Mouse (Mus musculus) limb, embryonic 15.5 days (tissue): Measurements from ENCODE around the gene Bag3. TPM values are rescaled to one million over a fixed set of nuclear protein-coding genes. Genes with fewer than 3 reads are reported as not detected.
A peak's percentile ranks its signal among the peaks of the same experiment; 100 is the strongest.

ENCODE experiments used
- ATAC-seq: fragments of 200-750 bp; cut with Nextera tagmentation; 2 replicates; pipeline ENCODE4 v1.8.0; 2017; ENCODE audit warnings: low read depth, moderate TSS enrichment; ENCODE audit not compliant: insufficient number of reproducible peaks, low FRiP score, low TSS enrichment
- H3K27ac ChIP-seq: fragments of 300-500 bp; sonication (generic); 2 replicates; pipeline ENCODE4 v1.5.1; 2015; ENCODE audit warnings: moderate library complexity, mild to moderate bottlenecking, inconsistent platforms
- H3K27me3 ChIP-seq: fragments of 300-500 bp; sonication (generic); 2 replicates; pipeline ENCODE4 v1.6.1; 2015; ENCODE audit warnings: inconsistent platforms
- H3K36me3 ChIP-seq: fragments of 300-500 bp; sonication (generic); 2 replicates; pipeline ENCODE4 v1.6.1; 2015; ENCODE audit warnings: inconsistent platforms
- H3K4me1 ChIP-seq: fragments of 300-500 bp; sonication (generic); 2 replicates; pipeline ENCODE4 v1.6.1; 2015; ENCODE audit warnings: inconsistent platforms
- H3K4me2 ChIP-seq: fragments of 300-500 bp; sonication (generic); 2 replicates; pipeline ENCODE4 v1.6.1; 2015; ENCODE audit warnings: mild to moderate bottlenecking, inconsistent platforms
- H3K4me3 ChIP-seq: fragments of 300-500 bp; sonication (generic); 2 replicates; pipeline ENCODE4 v1.5.1; 2015; ENCODE audit warnings: mild to moderate bottlenecking, inconsistent platforms
- H3K9ac ChIP-seq: fragments of 300-500 bp; sonication (generic); 2 replicates; pipeline ENCODE4 v1.6.1; 2015; ENCODE audit warnings: inconsistent platforms
- H3K9me3 ChIP-seq: fragments of 300-500 bp; sonication (generic); 2 replicates; pipeline ENCODE4 v1.6.1; 2016; ENCODE audit warnings: inconsistent platforms
- WGBS: fragments of 180-500 bp; shearing (Covaris S2); methylation state at CpG from one replicate; pipeline ENCODE4 v1.1.7; 2015; 5-methylcytosine and 5-hydroxymethylcytosine counted together
- polyA plus RNA-seq: library from polyadenylated mRNA; unstranded; fragments of >200 nt; fragmentation: Nextera tagmentation; extraction: Ambion mirVana; gene quantifications from 2 replicates; pipeline ENCODE4 v1.2.1, GENCODE M21; 2015

Bag3 gene
- 21.8 and 23.0 TPM in 2 replicates for polyA plus RNA-seq

DNA sequence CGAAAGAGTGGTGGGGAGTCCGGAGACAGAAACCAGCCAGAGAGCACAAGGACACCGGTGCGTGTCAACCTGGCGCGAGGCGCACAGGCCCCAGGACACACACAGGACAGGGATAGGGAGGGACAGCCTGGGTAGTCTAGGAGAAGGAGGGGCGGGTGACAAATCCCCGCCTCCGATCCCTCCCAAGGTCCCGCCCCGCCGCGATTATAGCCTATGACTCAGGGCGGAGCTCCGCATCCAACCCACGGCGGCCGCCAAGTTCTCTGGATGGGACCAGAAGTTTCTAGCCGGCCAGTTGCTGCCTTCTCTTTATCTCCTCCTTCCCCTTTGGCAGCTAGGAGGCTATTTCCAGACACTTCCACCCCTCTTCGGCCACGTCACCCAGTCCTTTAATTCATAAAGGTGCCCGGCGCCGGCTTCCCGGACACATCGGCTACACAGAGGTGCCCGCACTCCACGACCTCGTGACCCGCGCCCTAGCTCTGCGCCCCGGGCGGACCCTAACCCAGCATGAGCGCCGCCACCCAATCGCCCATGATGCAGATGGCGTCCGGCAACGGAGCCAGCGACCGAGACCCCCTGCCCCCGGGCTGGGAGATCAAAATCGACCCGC lies at the start of gene Bag3:
TSS of gene Bag3 (plus strand) at position 268 of the 613 bp plus-strand sequence.
- Histone ChIP-seq H3K4me2 (peak within 1 kb of the TSS; percentile 57), H3K27me3 (no peaks in the 10 kb centered on the region), H3K9ac (peak within 1 kb of the TSS; percentile 78), H3K9me3 (no peaks in the 10 kb centered on the region), H3K27ac (peak within 1 kb of the TSS; percentile 91), H3K36me3 (no peaks in the 10 kb centered on the region), H3K4me1 (peaks cover 22% of the 10 kb centered on the region; the same call in 1 of the 2 replicates), H3K4me3 (peak within 1 kb of the TSS; percentile 69)
- under 1% methylated on average over 43 of the region's 46 CpGs for WGBS
- peak; percentile 90 for ATAC-seq

DNA sequence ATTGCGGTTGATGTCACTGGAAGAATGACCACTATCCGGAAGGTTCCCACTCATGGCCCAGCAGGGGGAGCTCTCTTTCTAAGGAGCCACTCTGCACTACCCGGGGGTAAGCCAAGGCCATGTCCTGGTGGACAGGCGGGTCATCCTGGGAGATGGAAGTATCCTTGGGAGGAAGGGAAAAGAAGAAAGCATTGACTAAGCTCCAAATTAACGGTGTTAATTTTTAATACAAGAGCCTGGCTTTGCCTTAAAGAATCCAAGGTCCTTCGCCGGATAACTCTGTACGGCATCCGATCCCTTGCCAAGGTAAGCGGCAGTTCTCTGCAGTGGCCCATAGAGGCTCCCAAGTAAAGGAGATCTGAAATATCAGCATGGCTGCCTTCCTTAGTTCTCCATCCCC lies 49.1 kb upstream of the Bag3 start:
- Histone ChIP-seq H3K4me3 (0 out of 2 replicates have a peak overlapping the region, but pooled peaks have one; percentile 8), H3K27me3 (no peaks in the 10 kb centered on the region), H3K4me2 (no peak overlapping the region), H3K27ac (no peak overlapping the region), H3K4me1 (no peaks in the 10 kb centered on the region), H3K9ac (no peak overlapping the region), H3K36me3 (no peaks in the 10 kb centered on the region), H3K9me3 (no peaks in the 10 kb centered on the region)
- no peak for ATAC-seq
- WGBS = 32% methylated on average over 10 of the region's 10 CpGs

DNA sequence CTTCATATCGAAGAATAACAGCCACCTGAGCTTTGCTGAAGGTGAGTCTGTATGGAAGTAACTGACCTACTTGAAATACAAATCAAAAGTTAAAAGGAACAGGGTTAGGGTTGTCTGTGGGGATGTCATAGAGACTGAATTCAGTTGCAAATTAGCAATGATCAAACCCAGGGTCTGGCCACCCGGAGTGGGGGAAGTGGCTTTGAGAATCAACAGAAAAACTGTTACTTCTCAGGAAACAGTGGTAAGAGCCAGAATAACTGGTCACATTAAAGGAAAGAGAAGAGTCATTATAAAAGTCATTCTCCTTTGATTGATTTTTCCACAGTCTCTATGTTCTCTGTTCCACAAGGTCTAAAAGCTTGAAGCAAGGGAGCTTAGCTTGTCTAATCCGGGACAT lies 34.4 kb upstream of the Bag3 start:
- Histone ChIP-seq H3K36me3 (no peaks in the 10 kb centered on the region), H3K4me3 (no peak overlapping the region), H3K4me2 (no peak overlapping the region), H3K4me1 (no peaks in the 10 kb centered on the region), H3K27ac (no peak overlapping the region), H3K9ac (no peak overlapping the region), H3K27me3 (no peaks in the 10 kb centered on the region), H3K9me3 (no peaks in the 10 kb centered on the region)
- 94% methylated on average over 3 of the region's 3 CpGs for WGBS
- no peak for ATAC-seq

DNA sequence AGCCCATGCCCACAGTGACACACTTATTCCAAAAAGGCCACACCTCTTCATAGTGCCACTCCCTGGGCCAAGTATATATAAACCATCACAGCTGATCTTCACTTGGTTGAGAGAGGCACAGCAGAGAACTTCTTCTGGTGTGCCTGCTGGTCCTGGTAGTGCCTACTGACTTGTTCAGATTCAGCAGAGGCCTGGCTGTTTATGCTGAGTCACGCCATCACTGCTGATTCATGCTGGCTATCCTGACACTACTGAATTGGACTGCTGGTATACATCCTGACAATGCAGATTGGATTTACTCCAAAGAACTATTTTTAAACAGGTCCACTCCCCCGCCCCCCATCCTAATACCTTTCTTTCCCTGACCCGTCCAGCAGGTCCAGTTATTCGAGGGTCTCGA lies 28.9 kb upstream of the Bag3 start:
- 88% methylated on average over 5 of the region's 5 CpGs for WGBS
- no peak overlapping the region for H3K4me3 ChIP-seq
- no peak overlapping the region for H3K27ac ChIP-seq
- no peak overlapping the region for H3K9ac ChIP-seq
- no peaks in the 10 kb centered on the region for H3K4me1 ChIP-seq
- H3K9me3 ChIP-seq = no peaks in the 10 kb centered on the region
- no peaks in the 10 kb centered on the region for H3K36me3 ChIP-seq
- H3K27me3 ChIP-seq = no peaks in the 10 kb centered on the region
- ATAC-seq = no peak
- no peak overlapping the region for H3K4me2 ChIP-seq

DNA sequence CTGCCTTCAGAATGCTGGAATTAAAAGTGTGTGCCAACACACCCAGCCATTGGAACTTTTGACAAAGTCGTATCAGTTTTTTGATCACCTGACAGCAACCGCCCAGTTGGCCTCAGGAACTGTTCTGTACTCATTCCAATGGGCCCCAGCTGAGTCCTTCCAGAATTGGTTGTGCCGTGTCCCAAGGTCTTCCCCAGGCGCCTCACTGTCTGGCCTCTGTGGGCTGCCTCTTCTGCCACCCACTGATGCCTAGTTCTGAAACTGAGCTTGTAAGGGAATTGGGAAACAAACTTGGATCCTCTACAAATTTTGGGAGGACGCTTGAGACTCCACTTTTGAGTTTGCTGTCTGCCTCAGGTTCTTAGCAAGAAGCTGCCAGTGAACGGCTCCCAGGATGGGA lies 23.6 kb upstream of the Bag3 start:
- no peaks in the 10 kb centered on the region for H3K27me3 ChIP-seq
- H3K4me3 ChIP-seq = no peak overlapping the region
- WGBS = 66% methylated on average over 6 of the region's 6 CpGs
- no peak overlapping the region for H3K9ac ChIP-seq
- no peaks in the 10 kb centered on the region for H3K9me3 ChIP-seq
- H3K36me3 ChIP-seq = no peaks in the 10 kb centered on the region
- no peak overlapping the region for H3K27ac ChIP-seq
- no peak overlapping the region for H3K4me2 ChIP-seq
- no peak for ATAC-seq
- H3K4me1 ChIP-seq = no peaks in the 10 kb centered on the region

DNA sequence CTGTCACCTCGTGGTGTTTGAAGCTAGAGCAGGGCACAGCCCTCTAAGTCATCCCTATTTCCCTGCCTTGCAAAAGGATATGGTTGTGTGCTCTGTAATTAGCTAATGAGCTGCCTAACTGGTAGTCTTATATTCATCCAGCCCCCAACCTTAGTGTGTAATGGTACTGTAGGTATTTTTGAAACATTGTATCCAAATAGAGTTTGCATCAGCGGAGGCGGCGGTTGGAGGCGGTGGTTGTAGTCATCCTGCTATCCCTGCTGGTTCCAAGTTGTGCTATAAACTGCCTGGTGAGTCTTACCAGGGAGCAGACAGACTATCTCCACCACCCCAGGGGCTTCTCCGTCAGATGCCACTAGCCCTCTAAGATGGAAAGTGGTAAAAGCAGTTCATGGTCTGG lies 19.3 kb upstream of the Bag3 start:
- WGBS = 81% methylated on average over 6 of the region's 6 CpGs
- Histone ChIP-seq H3K4me3 (no peak overlapping the region), H3K4me1 (no peaks in the 10 kb centered on the region), H3K9ac (no peak overlapping the region), H3K27ac (no peak overlapping the region), H3K4me2 (no peak overlapping the region), H3K27me3 (no peaks in the 10 kb centered on the region), H3K36me3 (no peaks in the 10 kb centered on the region), H3K9me3 (no peaks in the 10 kb centered on the region)
- ATAC-seq = no peak

DNA sequence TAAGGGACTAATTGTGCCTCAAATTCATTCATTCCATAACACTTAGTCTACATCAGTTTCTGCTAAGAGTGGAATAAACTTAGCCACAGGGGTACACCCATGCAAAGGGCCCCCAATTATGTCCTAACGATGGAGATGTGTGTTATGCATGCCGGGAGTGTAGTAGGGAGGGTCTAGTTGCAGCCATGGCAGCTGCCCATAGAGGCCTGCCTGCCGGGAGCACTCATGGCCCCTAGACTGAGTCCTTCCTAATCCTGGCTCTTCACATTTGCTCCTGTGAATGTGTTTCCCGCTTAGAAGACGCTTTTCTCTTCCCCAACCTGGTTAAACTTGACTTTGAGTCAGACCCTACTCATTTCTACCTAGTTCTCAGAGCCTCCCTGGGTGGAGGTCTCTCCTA lies 11.5 kb upstream of the Bag3 start:
- no peaks in the 10 kb centered on the region for H3K9me3 ChIP-seq
- H3K36me3 ChIP-seq = no peaks in the 10 kb centered on the region
- no peak overlapping the region for H3K4me3 ChIP-seq
- H3K9ac ChIP-seq = no peak overlapping the region
- peaks cover 6% of the 10 kb centered on the region; the same call in 1 of the 2 replicates for H3K4me1 ChIP-seq
- H3K27ac ChIP-seq = no peak overlapping the region
- no peak overlapping the region for H3K4me2 ChIP-seq
- 79% methylated on average over 5 of the region's 5 CpGs for WGBS
- no peaks in the 10 kb centered on the region for H3K27me3 ChIP-seq
- ATAC-seq = no peak

DNA sequence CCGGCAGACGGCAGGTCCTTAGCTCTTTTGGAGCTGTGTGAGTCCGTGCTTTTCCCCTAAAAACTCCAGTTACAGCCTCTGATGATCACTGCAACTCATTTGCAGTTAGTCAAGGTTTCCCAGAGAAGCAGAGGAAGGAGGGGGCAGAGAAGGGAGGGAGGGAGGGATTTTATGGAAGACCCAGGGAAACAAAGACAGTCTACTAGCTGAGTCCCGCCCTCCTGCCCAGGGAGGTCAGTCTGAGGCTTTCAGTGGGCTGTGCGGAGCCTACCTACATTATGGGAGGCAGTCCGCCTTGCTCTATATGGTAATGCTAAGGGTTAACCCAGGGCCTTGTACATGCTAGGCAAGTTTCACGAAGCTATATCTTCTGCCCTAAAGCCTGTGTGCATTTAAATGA lies 9.9 kb upstream of the Bag3 start:
- peaks cover 6% of the 10 kb centered on the region; the same call in 1 of the 2 replicates for H3K4me1 ChIP-seq
- no peaks in the 10 kb centered on the region for H3K9me3 ChIP-seq
- no peak overlapping the region for H3K27ac ChIP-seq
- no peaks in the 10 kb centered on the region for H3K36me3 ChIP-seq
- H3K4me3 ChIP-seq = no peak overlapping the region
- H3K27me3 ChIP-seq = no peaks in the 10 kb centered on the region
- 37% methylated on average over 7 of the region's 7 CpGs for WGBS
- no peak overlapping the region for H3K4me2 ChIP-seq
- H3K9ac ChIP-seq = no peak overlapping the region
- ATAC-seq = no peak

DNA sequence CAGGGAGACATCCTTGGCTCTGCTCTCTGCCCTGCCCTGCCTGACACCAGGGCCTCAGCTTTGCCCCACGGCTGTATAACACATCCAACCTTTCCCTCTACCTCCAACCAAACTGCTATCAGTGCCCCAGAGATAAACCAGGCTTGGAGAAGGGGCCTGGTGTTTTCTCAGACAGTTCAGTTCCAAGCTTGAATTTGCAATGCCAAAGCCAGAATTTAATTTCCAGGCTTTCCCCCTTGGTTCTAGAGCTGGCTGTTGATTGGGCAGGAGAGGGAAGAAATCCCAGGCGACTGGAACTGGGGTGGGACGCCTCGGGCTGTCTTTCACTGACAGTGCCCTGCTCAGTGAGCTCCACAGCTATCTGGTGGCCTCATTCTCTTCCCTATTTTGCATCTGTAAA lies 9.1 kb upstream of the Bag3 start:
- WGBS = 55% methylated on average over 4 of the region's 4 CpGs

DNA sequence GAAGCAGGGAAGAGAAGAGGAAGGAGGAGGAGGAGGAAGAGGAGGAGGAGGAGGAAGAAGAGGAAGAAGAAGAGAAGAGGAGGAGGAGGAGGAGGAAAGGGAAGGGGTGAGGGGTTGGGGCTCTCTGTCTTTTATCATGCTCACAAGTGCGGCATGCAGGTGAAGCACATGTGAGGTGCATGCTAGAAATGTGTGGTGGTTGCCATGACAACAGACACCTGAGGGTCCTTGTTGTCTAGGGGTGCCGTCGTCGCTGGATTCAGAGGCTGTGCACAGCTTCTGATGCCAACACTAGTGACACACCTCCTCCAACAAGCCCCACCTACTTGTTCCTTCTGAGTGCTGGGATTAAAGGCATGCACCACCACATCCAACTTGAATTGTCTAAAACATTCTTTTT lies 7.1 kb upstream of the Bag3 start:
- 39% methylated on average over 4 of the region's 4 CpGs for WGBS
- no peaks in the 10 kb centered on the region for H3K27me3 ChIP-seq
- H3K9me3 ChIP-seq = no peaks in the 10 kb centered on the region
- no peak overlapping the region for H3K4me3 ChIP-seq
- peaks cover 11% of the 10 kb centered on the region; the same call in 1 of the 2 replicates for H3K4me1 ChIP-seq
- no peaks in the 10 kb centered on the region for H3K36me3 ChIP-seq
- H3K9ac ChIP-seq = no peak overlapping the region
- no peak overlapping the region for H3K4me2 ChIP-seq
- no peak for ATAC-seq
- no peak overlapping the region for H3K27ac ChIP-seq

More for the DNA sequence above, 9.1 kb upstream of the Bag3 start:
- Histone ChIP-seq H3K4me3 (no peak overlapping the region), H3K4me2 (no peak overlapping the region), H3K27ac (no peak overlapping the region), H3K9ac (no peak overlapping the region), H3K36me3 (no peaks in the 10 kb centered on the region), H3K27me3 (no peaks in the 10 kb centered on the region), H3K4me1 (peaks cover 8% of the 10 kb centered on the region; the same call in 1 of the 2 replicates), H3K9me3 (no peaks in the 10 kb centered on the region)
- ATAC-seq = no peak

DNA sequence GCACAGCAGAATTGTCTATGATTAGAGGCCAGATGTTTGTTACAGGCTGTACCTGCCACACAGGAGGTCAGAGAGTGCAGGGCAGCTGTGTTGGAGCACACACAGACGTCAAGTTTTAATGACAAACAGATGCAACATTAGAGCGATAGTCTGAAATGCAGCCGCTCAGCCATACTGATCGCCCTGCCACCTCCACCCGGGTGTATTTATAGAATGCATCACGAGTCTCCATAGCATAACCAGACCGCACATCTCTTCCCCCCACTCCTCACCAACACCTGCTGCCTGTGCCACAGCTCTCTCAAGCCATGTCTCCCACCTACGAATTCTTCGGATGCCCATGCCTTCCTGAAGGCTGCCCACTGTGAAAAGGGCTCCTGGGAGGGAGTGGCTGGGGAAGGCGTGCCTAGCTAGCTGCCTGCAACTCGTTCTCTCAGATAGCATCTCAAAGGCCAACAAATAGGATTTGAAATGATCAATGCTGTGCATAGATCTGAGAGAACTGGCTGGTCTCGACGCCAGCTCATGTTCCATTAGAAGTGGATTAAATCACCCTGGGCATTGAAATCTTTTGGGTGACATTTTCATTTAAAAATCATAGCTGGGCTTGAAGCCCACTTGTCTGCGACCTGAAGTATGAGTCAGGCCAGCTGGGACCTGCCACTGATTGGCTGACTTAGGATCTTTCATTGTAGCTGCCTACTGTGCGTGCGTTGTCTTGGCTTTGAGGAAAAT lies 3.9 kb upstream of the Bag3 start:
- no peak overlapping the region for H3K9ac ChIP-seq
- no peak for ATAC-seq
- no peaks in the 10 kb centered on the region for H3K36me3 ChIP-seq
- H3K27me3 ChIP-seq = no peaks in the 10 kb centered on the region
- H3K9me3 ChIP-seq = no peaks in the 10 kb centered on the region
- H3K4me1 ChIP-seq = peaks cover 14% of the 10 kb centered on the region; the same call in 1 of the 2 replicates
- no peak overlapping the region for H3K4me3 ChIP-seq
- 0 out of 2 replicates have a peak overlapping the region, but pooled peaks have one; percentile 3 for H3K4me2 ChIP-seq
- H3K27ac ChIP-seq = no peak overlapping the region
- 37% methylated on average over 16 of the region's 16 CpGs for WGBS

DNA sequence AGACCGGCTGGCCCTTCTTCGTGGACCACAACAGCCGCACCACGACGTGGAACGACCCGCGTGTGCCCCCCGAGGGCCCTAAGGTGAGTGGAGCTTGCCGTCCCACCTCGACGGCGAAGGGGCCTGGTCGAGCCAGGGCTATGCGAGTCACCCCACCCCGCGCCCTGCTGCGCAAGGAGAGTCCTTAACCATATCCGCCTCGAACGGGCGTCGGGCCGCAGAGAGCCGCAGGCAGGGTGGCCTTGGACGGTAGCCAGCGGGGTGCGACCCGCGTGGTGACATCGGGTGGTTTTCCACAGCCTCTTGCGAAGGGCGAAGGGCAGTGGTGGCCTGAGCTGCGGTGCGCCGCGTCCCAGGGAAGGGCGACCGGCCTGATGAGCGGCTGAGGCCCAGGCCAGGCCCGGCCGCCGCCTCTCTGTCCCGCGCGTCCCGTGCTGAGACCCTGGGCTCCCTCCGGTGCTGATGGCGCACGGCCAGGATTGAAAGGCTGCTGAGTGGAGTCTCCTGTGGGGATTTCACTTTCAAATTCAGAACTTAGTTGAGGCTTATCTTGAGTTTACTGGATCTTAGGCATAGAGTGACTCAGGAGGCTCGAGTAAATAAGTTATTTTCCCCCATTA lies 656 bp downstream of the Bag3 start:
- Histone ChIP-seq H3K27ac (peak overlapping the region; percentile 91), H3K36me3 (no peaks in the 10 kb centered on the region), H3K27me3 (no peaks in the 10 kb centered on the region), H3K4me2 (peak overlapping the region; percentile 57), H3K9ac (peak overlapping the region; percentile 78), H3K4me1 (peaks cover 28% of the 10 kb centered on the region), H3K4me3 (peak overlapping the region; percentile 69), H3K9me3 (no peaks in the 10 kb centered on the region)
- under 1% methylated on average over 47 of the region's 51 CpGs for WGBS
- ATAC-seq = peak; percentile 45; the same call in 1 of the 2 replicates
